Mouse (Mus musculus): ENCODE measurements around the gene Mcm10.

DNA sequence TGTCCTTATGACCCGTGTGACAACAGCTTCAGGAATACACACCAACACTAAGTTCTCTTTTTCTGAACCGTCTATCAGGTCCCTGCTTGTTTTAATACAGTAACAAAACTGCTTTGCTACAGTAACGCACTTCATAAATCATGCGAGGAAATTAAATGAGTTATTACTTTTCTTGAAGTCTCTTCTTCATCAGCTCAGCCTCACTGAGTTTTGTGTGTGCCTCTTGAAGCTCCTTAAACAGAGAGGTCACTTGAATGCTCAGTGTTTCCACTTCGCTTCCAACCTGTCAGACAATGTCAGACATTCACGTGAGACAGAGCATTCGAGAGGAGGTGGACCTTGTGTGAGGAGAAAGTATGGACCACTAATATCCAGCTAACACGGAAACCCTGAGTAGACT is 22.2 kb upstream of the Mcm10 start:
- no peak for TF ChIP-seq CTCF (IDR thresholded peaks at IDR 0.05; ENCODE audit: low read depth)
- TF ChIP-seq EP300 (IDR thresholded peaks at IDR 0.05; ENCODE audit: low read depth): no peak
